Mouse (Mus musculus) intestine, embryonic 14.5 days (tissue): ENCODE results near the gene Gm4559. TPM values are rescaled to one million over a fixed set of nuclear protein-coding genes. Genes with fewer than 3 reads are reported as not detected.
"Not testable (repeated sequence)": the region's sequence is repeated elsewhere in the genome, so short reads cannot be mapped to it uniquely, and the experiment has no call there.

Experiments used
- ATAC-seq: fragments of 200-750 bp; cut with Nextera tagmentation; replicated peaks from 2 replicates; pipeline ENCODE4 v1.8.0; 2017; ENCODE audit warnings: low read depth, moderate number of reproducible peaks, moderate TSS enrichment, moderate library complexity; ENCODE audit not compliant: low FRiP score, low TSS enrichment
- DNase-seq: peaks from one replicate; pipeline ENCODE4 v3.0.0-alpha.2; 2018; ENCODE audit warnings: low spot score
- H3K27ac ChIP-seq: fragments of 300-500 bp; sonication (generic); 2 replicates; pipeline ENCODE4 v1.5.1; 2014; ENCODE audit warnings: low read depth, mild to moderate bottlenecking, control low read depth
- H3K27me3 ChIP-seq: fragments of 300-500 bp; sonication (generic); replicated peaks from 2 replicates; pipeline ENCODE4 v1.6.1; 2014; ENCODE audit warnings: low read length, control low read depth; ENCODE audit not compliant: control insufficient read depth, insufficient read depth
- H3K36me3 ChIP-seq: fragments of 300-500 bp; sonication (generic); 2 replicates; pipeline ENCODE4 v1.6.1; 2014; ENCODE audit warnings: low read length, control low read depth; ENCODE audit not compliant: control insufficient read depth, insufficient read depth
- H3K4me1 ChIP-seq: fragments of 300-500 bp; sonication (generic); replicated peaks from 2 replicates; pipeline ENCODE4 v1.6.1; 2014; ENCODE audit warnings: low read length, control low read depth, mixed read lengths; ENCODE audit not compliant: control insufficient read depth, insufficient read depth
- H3K4me2 ChIP-seq: fragments of 300-500 bp; sonication (generic); 2 replicates; pipeline ENCODE4 v1.6.1; 2014; ENCODE audit warnings: low read length
- H3K4me3 ChIP-seq: fragments of 300-500 bp; sonication (generic); 2 replicates; pipeline ENCODE4 v1.5.1; 2014; ENCODE audit warnings: low read depth, low read length, control low read depth, mixed read lengths
- H3K9ac ChIP-seq: fragments of 300-500 bp; sonication (generic); 2 replicates; pipeline ENCODE4 v1.6.1; 2014; ENCODE audit warnings: mild to moderate bottlenecking, low read length
- H3K9me3 ChIP-seq: fragments of 300-500 bp; sonication (generic); 2 replicates; pipeline ENCODE4 v1.6.1; 2016; ENCODE audit warnings: low read length, control low read depth; ENCODE audit not compliant: control insufficient read depth
- WGBS: fragments of 180-500 bp; shearing (Covaris S2); extraction: QIAGEN DNeasy Blood & Tissue Kit; methylation state at CpG from one replicate; pipeline ENCODE4 v1.1.7; 2014; 5-methylcytosine and 5-hydroxymethylcytosine counted together
- polyA plus RNA-seq: library from polyadenylated mRNA; unstranded; fragments of >200 nt; fragmentation: Nextera tagmentation; extraction: Ambion mirVana; gene quantifications from 2 replicates; pipeline ENCODE4 v1.2.1, GENCODE M21; 2014

Gene Gm4559
- polyA plus RNA-seq: not detected in 2 replicates

GRCm38 (mm10) chr7:142274263-142274662, at the start of gene Gm4559:
Gene Gm4559, minus strand, starts transcription at chr7:142274363.
- not testable (repeated sequence) for H3K27me3 ChIP-seq, H3K9ac ChIP-seq, H3K4me2 ChIP-seq, H3K4me3 ChIP-seq, DNase-seq, ATAC-seq, H3K9me3 ChIP-seq, H3K27ac ChIP-seq, H3K4me1 ChIP-seq, H3K36me3 ChIP-seq

GRCm38 (mm10) chr7:142323396-142324117, 49.4 kb upstream of the Gm4559 start:
- Histone ChIP-seq H3K4me1 (peaks cover 52% of the 10 kb centered on the region), H3K27me3 (no peaks in the 10 kb centered on the region), H3K27ac (peak overlapping the region; percentile 54; the same call in 1 of the 2 replicates), H3K9me3 (no peaks in the 10 kb centered on the region), H3K4me3 (no peak overlapping the region), H3K9ac (no peak overlapping the region), H3K36me3 (no peaks in the 10 kb centered on the region), H3K4me2 (no peak overlapping the region)
- WGBS: 70% methylated on average over 12 of the region's 12 CpGs
- DNase-seq: no peak
- ATAC-seq: peak; percentile 54; the same call in 1 of the 2 replicates

GRCm38 (mm10) chr7:142322641-142323040, 48.5 kb upstream of the Gm4559 start:
- no peaks in the 10 kb centered on the region for H3K36me3 ChIP-seq
- no peak for DNase-seq
- ATAC-seq: no peak
- no peak overlapping the region for H3K4me2 ChIP-seq
- H3K27me3 ChIP-seq: no peaks in the 10 kb centered on the region
- no peak overlapping the region for H3K4me3 ChIP-seq
- peak overlapping the region; percentile 62 for H3K27ac ChIP-seq
- peaks cover 46% of the 10 kb centered on the region for H3K4me1 ChIP-seq
- WGBS: 80% methylated on average over 6 of the region's 6 CpGs
- H3K9me3 ChIP-seq: no peaks in the 10 kb centered on the region
- H3K9ac ChIP-seq: no peak overlapping the region

GRCm38 (mm10) chr7:142321637-142322306, 47.6 kb upstream of the Gm4559 start:
- ATAC-seq, DNase-seq: not testable (repeated sequence)
- peak overlapping the region; percentile 76 for H3K27ac ChIP-seq

DNA sequence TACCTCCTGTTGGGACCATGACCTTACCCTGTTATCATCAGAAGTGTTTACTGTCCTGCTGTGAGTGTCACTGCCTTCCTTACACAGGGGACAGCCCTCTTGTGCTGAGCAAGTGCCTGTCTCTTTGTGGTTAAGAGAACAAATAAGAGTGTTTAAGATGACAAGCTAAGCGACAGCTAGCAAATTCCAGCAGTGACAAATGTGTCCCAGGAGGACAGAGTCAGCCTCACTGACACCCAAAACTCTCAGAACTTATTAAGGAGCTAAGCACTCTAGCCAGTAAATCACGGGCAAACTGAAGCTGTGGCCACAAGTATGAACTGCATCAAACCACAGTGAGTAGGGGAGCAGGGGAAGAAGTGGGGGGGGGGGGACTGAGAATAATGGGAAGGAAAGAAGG, 46.7 kb upstream of the Gm4559 start:
- 29% methylated on average over 2 of the region's 2 CpGs for WGBS
- H3K4me2 ChIP-seq: no peak overlapping the region
- no peaks in the 10 kb centered on the region for H3K36me3 ChIP-seq
- no peaks in the 10 kb centered on the region for H3K9me3 ChIP-seq
- no peaks in the 10 kb centered on the region for H3K27me3 ChIP-seq
- peaks cover 44% of the 10 kb centered on the region; the same call in 1 of the 2 replicates for H3K4me1 ChIP-seq
- peak overlapping the region; percentile 76 for H3K27ac ChIP-seq
- no peak overlapping the region for H3K4me3 ChIP-seq
- no peak overlapping the region; the same call in 1 of the 2 replicates for H3K9ac ChIP-seq
- DNase-seq (no peak), ATAC-seq (no peak)

More at GRCm38 (mm10) chr7:142321637-142322306, 47.6 kb upstream of the Gm4559 start:
- H3K4me1 ChIP-seq: peaks cover 47% of the 10 kb centered on the region
- H3K4me2 ChIP-seq, H3K36me3 ChIP-seq, H3K9me3 ChIP-seq, H3K27me3 ChIP-seq, H3K9ac ChIP-seq, H3K4me3 ChIP-seq: not testable (repeated sequence)
- 36% methylated on average over 5 of the region's 10 CpGs for WGBS

GRCm38 (mm10) chr7:142319124-142319523, 45.0 kb upstream of the Gm4559 start:
- 68% methylated on average over 11 of the region's 11 CpGs for WGBS
- H3K4me3 ChIP-seq: no peak overlapping the region
- no peaks in the 10 kb centered on the region for H3K36me3 ChIP-seq
- no peaks in the 10 kb centered on the region for H3K27me3 ChIP-seq
- no peak overlapping the region for H3K4me2 ChIP-seq
- H3K9me3 ChIP-seq: no peaks in the 10 kb centered on the region
- H3K27ac ChIP-seq: peak overlapping the region; percentile 76
- no peak for ATAC-seq
- DNase-seq: no peak
- no peak overlapping the region for H3K9ac ChIP-seq
- peaks cover 40% of the 10 kb centered on the region; the same call in 1 of the 2 replicates for H3K4me1 ChIP-seq

DNA sequence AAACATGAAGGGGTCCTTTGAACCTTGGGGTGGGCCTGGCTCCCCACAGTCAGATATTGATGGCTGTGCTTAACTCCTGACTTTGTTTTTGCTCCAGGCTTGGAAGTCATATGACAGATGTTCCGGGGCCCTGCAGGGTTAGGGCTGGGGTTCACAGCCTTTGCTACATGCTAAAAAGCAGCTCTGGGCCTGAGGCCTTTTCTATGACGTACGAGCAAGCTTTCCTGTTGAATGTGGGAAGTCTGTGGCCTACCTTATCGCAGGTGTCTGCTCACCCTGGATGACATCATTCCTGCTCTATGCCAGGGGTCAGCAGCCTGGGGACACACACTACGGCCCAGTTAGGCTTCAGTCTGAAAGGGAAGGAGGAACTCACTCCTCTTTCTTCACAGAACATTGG, 43.1 kb upstream of the Gm4559 start:
- ATAC-seq (no peak), DNase-seq (no peak)
- 43% methylated on average over 5 of the region's 5 CpGs for WGBS
- Histone ChIP-seq H3K27me3 (no peaks in the 10 kb centered on the region), H3K36me3 (no peaks in the 10 kb centered on the region), H3K27ac (0 out of 2 replicates have a peak overlapping the region, but pooled peaks have one; percentile 16), H3K9ac (no peak overlapping the region), H3K4me1 (peaks cover 33% of the 10 kb centered on the region; the same call in 1 of the 2 replicates), H3K9me3 (no peaks in the 10 kb centered on the region), H3K4me2 (no peak overlapping the region), H3K4me3 (no peak overlapping the region)

- Histone ChIP-seq H3K9me3 (no peaks in the 10 kb centered on the region), H3K27ac (no peak overlapping the region), H3K4me3 (no peak overlapping the region), H3K27me3 (no peaks in the 10 kb centered on the region), H3K4me2 (no peak overlapping the region), H3K9ac (no peak overlapping the region), H3K36me3 (no peaks in the 10 kb centered on the region), H3K4me1 (peaks cover 33% of the 10 kb centered on the region; the same call in 1 of the 2 replicates)
- 32% methylated on average over 6 of the region's 6 CpGs for WGBS
- ATAC-seq (peak; percentile 64; the same call in 1 of the 2 replicates), DNase-seq (peak; percentile 76)
Measured at GRCm38 (mm10) chr7:142316558-142316957, 42.4 kb upstream of the Gm4559 start.
